Mouse (Mus musculus) forebrain, embryonic 16.5 days (tissue): ENCODE results near the gene Sdsl. TPM values are rescaled to one million over a fixed set of nuclear protein-coding genes. Genes with fewer than 3 reads are reported as not detected.

Experiments
- ATAC-seq: fragments of 200-750 bp; cut with Nextera tagmentation; 2 replicates; pipeline ENCODE4 v1.8.0; 2017; ENCODE audit warnings: mild to moderate bottlenecking, moderate library complexity
- H3K27ac ChIP-seq: fragments of 300-500 bp; sonication (generic); 2 replicates; pipeline ENCODE4 v1.5.1; 2014; ENCODE audit warnings: low read length, control low read depth
- H3K27me3 ChIP-seq: fragments of 300-500 bp; sonication (generic); replicated peaks from 2 replicates; pipeline ENCODE4 v1.6.1; 2014; ENCODE audit warnings: low read length; ENCODE audit not compliant: control insufficient read depth, insufficient read depth
- H3K36me3 ChIP-seq: fragments of 300-500 bp; sonication (generic); 2 replicates; pipeline ENCODE4 v1.6.1; 2014; ENCODE audit not compliant: control insufficient read depth, insufficient read depth
- H3K4me1 ChIP-seq: fragments of 300-500 bp; sonication (generic); replicated peaks from 2 replicates; pipeline ENCODE4 v1.6.1; 2014; ENCODE audit warnings: low read length; ENCODE audit not compliant: control insufficient read depth, insufficient read depth
- H3K4me2 ChIP-seq: fragments of 300-500 bp; sonication (generic); 2 replicates; pipeline ENCODE4 v1.6.1; 2014; ENCODE audit warnings: mild to moderate bottlenecking, low read length, control low read depth
- H3K4me3 ChIP-seq: fragments of 300-500 bp; sonication (generic); replicated peaks from 2 replicates; pipeline ENCODE4 v1.5.1; 2014; ENCODE audit warnings: mild to moderate bottlenecking, low read length, control low read depth
- H3K9ac ChIP-seq: fragments of 300-500 bp; sonication (generic); replicated peaks from 2 replicates; pipeline ENCODE4 v1.6.1; 2014; ENCODE audit warnings: low read depth, low read length, control low read depth
- H3K9me3 ChIP-seq: fragments of 300-500 bp; sonication (generic); 2 replicates; pipeline ENCODE4 v1.6.1; 2016; ENCODE audit warnings: low read length; ENCODE audit not compliant: control insufficient read depth
- WGBS: fragments of 180-500 bp; shearing (Covaris S2); extraction: QIAGEN DNeasy Blood & Tissue Kit; methylation state at CpG from one replicate; pipeline ENCODE4 v1.1.7; 2014; 5-methylcytosine and 5-hydroxymethylcytosine counted together
- polyA plus RNA-seq: library from polyadenylated mRNA; unstranded; fragments of >200 nt; fragmentation: Nextera tagmentation; extraction: Ambion mirVana; gene quantifications from 2 replicates; pipeline ENCODE4 v1.2.1, GENCODE M21; 2015

Sdsl gene
- polyA plus RNA-seq, 1 experiment from 2014 or later: 2.3 TPM

- Histone ChIP-seq H3K4me2 (no peak overlapping the region), H3K27ac (no peak overlapping the region), H3K4me1 (peaks cover 17% of the 10 kb centered on the region), H3K9me3 (no peaks in the 10 kb centered on the region), H3K36me3 (no peaks in the 10 kb centered on the region), H3K27me3 (peaks cover 67% of the 10 kb centered on the region), H3K4me3 (no peak overlapping the region), H3K9ac (no peak overlapping the region)
- 5% methylated on average over 5 of the region's 6 CpGs for WGBS
- ATAC-seq: no peak
Measured at GRCm38 (mm10) chr5:120428990-120429389, 43.6 kb downstream of the Sdsl start.

GRCm38 (mm10) chr5:120428189-120428838 is 44.3 kb downstream of the Sdsl start:
- peak overlapping the region; percentile 19 for H3K4me2 ChIP-seq
- H3K36me3 ChIP-seq: no peaks in the 10 kb centered on the region
- H3K27me3 ChIP-seq: peaks cover 65% of the 10 kb centered on the region
- H3K9me3 ChIP-seq: no peaks in the 10 kb centered on the region
- H3K9ac ChIP-seq: no peak overlapping the region
- 3% methylated on average over 21 of the region's 21 CpGs for WGBS
- ATAC-seq: no peak
- no peak overlapping the region for H3K4me3 ChIP-seq
- H3K4me1 ChIP-seq: peaks cover 17% of the 10 kb centered on the region
- H3K27ac ChIP-seq: no peak overlapping the region

DNA sequence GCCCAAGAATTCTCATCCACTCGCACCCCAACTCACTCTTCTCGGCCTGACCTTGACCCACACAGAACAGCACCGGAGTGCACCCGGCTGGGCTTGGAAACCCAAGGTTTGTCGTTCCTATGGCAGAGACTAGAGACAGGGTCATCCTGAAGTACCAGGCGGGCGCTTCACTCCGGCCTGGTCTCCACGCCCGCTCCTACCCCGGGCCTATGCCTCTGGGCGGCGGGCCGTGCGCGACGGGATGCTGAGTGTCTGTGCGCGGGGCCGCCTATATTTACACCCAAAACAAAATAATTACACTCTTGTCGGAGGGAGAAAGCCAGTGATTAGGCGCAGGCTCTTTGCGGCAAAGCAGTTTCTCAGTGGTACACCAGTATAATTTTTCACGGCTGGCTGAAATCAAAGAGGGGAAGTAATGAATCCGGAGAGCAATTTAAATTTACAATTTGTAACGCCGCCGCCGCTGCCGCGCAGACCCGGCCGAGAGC is 45.1 kb downstream of the Sdsl start:
- no peak overlapping the region for H3K9ac ChIP-seq
- peak overlapping the region; percentile 19 for H3K4me2 ChIP-seq
- no peaks in the 10 kb centered on the region for H3K36me3 ChIP-seq
- H3K27ac ChIP-seq: no peak overlapping the region
- peaks cover 67% of the 10 kb centered on the region for H3K27me3 ChIP-seq
- no peaks in the 10 kb centered on the region for H3K9me3 ChIP-seq
- WGBS: 0% methylated on average over 33 of the region's 33 CpGs
- H3K4me1 ChIP-seq: peaks cover 17% of the 10 kb centered on the region
- H3K4me3 ChIP-seq: no peak overlapping the region
- ATAC-seq: 0 out of 2 replicates have a peak, but pooled peaks have one; percentile 20

- 3% methylated on average over 10 of the region's 10 CpGs for WGBS
- Histone ChIP-seq H3K27ac (no peak overlapping the region), H3K4me1 (peaks cover 11% of the 10 kb centered on the region), H3K4me3 (no peak overlapping the region), H3K4me2 (no peak overlapping the region), H3K27me3 (peaks cover 67% of the 10 kb centered on the region), H3K9me3 (no peaks in the 10 kb centered on the region), H3K36me3 (no peaks in the 10 kb centered on the region), H3K9ac (no peak overlapping the region)
- ATAC-seq: no peak
Measured at GRCm38 (mm10) chr5:120426572-120426971, 46.0 kb downstream of the Sdsl start.

DNA sequence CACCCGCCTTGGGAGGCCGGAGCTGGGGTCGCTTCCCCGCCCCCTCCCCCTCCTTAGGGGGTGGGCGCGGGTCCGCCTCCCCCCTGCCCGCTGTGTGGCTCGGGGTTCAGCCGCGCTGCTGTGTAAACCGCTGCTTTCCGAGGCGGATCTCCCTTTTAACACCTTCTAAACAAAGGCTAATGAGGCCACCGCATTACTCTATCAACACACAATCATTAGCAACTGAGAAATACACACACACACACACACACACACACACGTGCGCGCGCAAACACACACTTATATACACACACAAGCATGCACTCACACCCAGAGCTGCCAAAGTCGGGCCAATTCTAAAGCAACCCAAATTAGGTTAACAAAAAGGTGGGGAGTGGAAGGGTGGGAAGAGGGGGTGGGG is 46.9 kb downstream of the Sdsl start:
- H3K27ac ChIP-seq: no peak overlapping the region
- no peak overlapping the region for H3K9ac ChIP-seq
- ATAC-seq: no peak
- WGBS: 1% methylated on average over 17 of the region's 20 CpGs
- H3K9me3 ChIP-seq: no peaks in the 10 kb centered on the region
- H3K36me3 ChIP-seq: no peaks in the 10 kb centered on the region
- no peak overlapping the region for H3K4me2 ChIP-seq
- peaks cover 11% of the 10 kb centered on the region for H3K4me1 ChIP-seq
- H3K4me3 ChIP-seq: no peak overlapping the region
- H3K27me3 ChIP-seq: peaks cover 67% of the 10 kb centered on the region

DNA sequence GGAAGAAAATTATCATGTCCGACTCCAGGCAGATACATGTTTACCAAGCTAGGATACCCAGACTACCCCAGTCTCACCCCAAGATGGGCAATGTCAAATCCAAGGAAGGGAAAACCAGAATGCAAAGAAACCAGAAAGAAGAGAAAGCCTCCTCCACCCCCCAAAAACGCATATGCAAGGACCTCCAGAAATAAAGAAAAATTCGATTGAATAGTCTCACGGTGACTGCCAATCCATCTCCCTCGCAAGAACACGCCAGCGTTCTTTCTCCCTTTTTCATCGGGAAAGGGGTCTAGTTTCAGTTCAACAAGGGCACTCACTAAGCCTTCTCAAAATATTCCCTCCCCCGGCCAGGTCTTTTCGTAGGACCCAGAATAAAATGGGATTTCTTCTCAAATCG is 48.0 kb downstream of the Sdsl start:
- Histone ChIP-seq H3K4me2 (no peak overlapping the region), H3K9ac (no peak overlapping the region), H3K9me3 (no peaks in the 10 kb centered on the region), H3K36me3 (no peaks in the 10 kb centered on the region), H3K27ac (no peak overlapping the region), H3K27me3 (peaks cover 64% of the 10 kb centered on the region), H3K4me3 (no peak overlapping the region), H3K4me1 (peaks cover 11% of the 10 kb centered on the region)
- ATAC-seq: no peak
- 2% methylated on average over 11 of the region's 11 CpGs for WGBS

GRCm38 (mm10) chr5:120424039-120424438 is 48.6 kb downstream of the Sdsl start:
- Histone ChIP-seq H3K4me2 (no peak overlapping the region), H3K27ac (no peak overlapping the region), H3K4me1 (peaks cover 11% of the 10 kb centered on the region), H3K9ac (no peak overlapping the region), H3K4me3 (no peak overlapping the region), H3K27me3 (peaks cover 60% of the 10 kb centered on the region), H3K36me3 (no peaks in the 10 kb centered on the region), H3K9me3 (no peaks in the 10 kb centered on the region)
- under 1% methylated on average over 18 of the region's 19 CpGs for WGBS
- ATAC-seq: no peak

DNA sequence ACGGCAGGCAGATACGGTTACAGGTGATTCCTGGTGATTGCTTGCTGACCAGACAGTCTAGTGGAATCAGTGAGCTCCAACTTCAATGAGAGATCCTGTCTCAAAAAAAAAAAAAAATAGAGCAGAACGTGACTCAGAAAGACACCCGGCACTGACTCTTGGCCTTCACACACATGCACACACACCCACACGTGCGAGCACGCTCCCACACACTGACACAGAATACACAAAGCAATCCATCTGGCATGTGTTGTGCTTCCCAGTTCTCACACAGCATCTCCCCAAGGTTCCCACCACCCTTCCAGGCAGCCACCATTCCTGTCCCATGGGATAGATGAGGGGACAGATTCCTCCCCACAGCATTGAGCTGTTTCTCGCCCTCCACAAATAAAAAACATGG is 52.5 kb downstream of the Sdsl start:
- Histone ChIP-seq H3K27me3 (peaks cover 42% of the 10 kb centered on the region), H3K9me3 (no peaks in the 10 kb centered on the region), H3K4me3 (no peak overlapping the region), H3K36me3 (no peaks in the 10 kb centered on the region), H3K4me1 (no peaks in the 10 kb centered on the region), H3K4me2 (no peak overlapping the region), H3K9ac (no peak overlapping the region), H3K27ac (no peak overlapping the region)
- WGBS: 89% methylated on average over 8 of the region's 8 CpGs
- ATAC-seq: no peak

GRCm38 (mm10) chr5:120413436-120413835 is 59.2 kb downstream of the Sdsl start:
- peaks cover 19% of the 10 kb centered on the region for H3K4me1 ChIP-seq
- no peak overlapping the region for H3K4me2 ChIP-seq
- peaks cover 9% of the 10 kb centered on the region for H3K27me3 ChIP-seq
- 91% methylated on average over 6 of the region's 6 CpGs for WGBS
- ATAC-seq: no peak
- no peaks in the 10 kb centered on the region for H3K36me3 ChIP-seq
- H3K27ac ChIP-seq: no peak overlapping the region
- H3K9me3 ChIP-seq: peaks cover 2% of the 10 kb centered on the region; the same call in 1 of the 2 replicates
- H3K4me3 ChIP-seq: no peak overlapping the region
- no peak overlapping the region for H3K9ac ChIP-seq
